Mouse (Mus musculus): ENCODE measurements around the gene Cdk14.
"Not testable (repeated sequence)": the region's sequence is repeated elsewhere in the genome, so short reads cannot be mapped to it uniquely, and the experiment has no call there.

Gene Cdk14

DNA sequence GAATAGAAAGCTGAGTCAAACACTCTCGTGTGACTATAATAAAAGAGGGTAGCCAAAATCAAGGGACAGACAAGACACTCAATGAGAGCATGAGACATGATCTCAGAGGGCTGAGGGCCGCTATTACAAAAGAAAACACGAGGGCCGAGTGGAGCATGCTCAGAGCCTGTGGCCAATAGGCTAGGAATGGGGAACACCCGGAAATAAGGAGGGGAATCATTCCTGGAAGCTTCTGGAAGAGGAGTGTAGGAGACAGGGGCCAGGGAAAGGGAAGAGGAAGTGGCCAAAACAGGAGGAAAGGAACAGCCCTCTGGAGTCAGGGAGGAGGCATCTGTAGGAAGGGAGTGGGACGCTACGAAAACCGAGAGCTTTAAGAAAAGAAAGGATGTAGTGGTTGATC, 52.6 kb downstream of the Cdk14 start:
- DNase-seq (ENCODE audit: extremely low spot score, low spot score), result no peak

DNA sequence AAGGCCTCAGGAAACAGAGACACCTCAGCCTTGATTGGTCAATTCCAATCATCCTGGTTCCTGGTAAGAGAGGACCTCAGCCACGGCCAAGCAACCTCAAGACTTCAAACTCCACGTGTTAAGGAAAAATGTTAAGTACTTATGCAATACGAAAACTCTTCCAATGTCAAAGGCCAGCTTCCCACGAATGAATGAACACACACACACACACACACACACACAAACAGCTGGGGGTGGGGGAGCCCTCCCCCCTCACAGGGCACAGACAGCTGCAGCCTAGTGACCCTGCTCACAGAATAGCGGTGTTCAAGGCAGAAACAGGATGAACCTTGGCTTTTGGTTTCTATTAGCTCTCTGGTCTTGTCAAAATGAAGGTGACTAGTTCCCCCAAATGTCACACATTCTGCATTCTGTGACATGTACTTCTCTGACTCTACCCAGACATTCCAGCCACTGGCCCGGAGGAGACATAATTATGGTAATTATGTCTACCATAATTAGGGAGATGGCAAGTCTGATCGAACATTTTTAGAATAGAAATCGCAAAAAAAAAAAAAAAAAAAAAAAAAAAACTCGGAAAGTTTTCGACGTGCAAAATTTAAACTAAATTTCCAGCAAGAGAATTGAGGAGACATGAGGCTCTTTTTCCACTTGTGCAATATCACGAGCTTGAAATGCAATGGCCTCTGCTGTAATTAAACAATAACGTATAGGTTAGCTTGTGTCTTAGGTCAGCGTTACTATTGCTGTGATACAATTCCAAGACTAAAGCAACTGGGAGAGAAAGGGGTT, 54.6 kb downstream of the Cdk14 start:
- DNase-seq (ENCODE audit: extremely low spot score, low spot score), result no peak

DNA sequence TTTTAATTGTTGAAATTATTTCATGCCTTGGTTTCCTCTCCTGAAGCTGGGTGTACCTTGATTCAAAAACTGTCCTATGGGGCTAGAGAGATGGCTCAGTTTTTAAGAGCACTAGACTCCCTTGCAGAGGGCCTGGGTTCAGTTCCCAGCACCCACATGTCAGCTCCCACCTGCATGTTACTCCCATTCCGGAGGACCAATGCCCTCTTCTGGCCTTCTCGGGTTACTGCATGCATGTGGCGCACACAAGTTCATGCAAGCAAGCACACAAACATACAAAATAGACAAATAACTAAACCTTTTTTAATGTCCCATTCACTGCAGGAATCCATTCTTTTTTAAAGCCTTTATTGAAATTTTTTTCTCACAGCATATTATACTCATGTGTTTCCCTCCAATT, 58.4 kb downstream of the Cdk14 start:
- DNase-seq (ENCODE audit: extremely low spot score, low spot score), result no peak

DNA sequence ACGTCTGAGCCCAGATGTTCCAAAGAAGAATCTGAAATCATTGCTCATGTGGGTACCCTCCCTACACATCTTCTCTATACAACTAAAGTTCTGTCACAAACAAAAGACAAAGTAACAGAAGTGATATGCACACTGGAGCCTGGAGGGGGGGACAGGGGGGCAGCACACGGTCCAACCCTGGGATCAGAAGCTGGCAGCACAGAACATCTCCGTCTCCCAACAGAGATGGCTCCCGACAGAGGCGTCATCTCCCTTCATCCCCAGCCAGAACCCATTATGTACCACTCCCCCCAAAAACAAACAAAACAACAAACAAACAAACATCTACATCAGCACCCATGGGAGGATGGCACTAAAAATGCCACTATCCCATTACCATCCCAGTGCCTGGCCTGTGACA, 59.8 kb downstream of the Cdk14 start:
- DNase-seq (ENCODE audit: extremely low spot score, low spot score), result no peak

DNA sequence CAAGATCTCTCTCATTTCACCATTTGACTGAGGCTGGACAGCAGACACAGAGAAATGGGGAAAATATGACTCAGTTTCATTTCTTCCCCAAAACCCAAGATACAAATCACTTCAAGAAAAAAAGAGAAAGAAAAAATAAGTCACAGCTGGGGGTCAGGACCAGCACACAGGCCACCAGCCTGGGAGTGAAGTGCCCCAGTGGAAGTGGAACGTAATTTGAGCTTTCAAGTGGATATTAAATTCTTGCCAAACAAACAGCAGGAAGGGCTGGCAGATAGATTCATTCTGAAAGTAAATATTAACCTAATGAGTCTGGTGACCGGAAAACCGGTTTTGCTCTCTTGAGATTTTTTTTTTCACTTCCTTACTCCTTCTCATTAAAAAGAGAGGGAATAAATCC, 60.2 kb downstream of the Cdk14 start:
- DNase-seq (ENCODE audit: extremely low spot score, low spot score), result no peak

DNA sequence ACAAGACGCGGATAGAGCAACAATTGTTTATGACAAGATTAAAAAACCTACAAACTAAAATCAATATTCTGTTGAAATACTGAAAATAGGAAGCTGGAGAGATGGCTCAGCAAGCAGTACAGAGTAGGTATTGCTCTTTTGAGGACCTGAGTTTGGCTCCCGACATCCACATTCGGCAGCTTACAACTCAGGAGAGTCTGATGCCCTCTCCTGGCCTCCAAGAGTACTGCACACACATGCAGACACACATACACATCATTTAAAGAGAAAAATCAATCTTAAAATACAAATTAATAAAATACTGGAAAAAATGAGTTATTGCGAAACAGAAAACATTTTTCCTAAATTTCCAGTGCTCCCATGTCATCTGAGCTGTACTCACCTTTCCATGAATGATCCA, 60.7 kb downstream of the Cdk14 start:
- DNase-seq (ENCODE audit: extremely low spot score, low spot score), result no peak

DNA sequence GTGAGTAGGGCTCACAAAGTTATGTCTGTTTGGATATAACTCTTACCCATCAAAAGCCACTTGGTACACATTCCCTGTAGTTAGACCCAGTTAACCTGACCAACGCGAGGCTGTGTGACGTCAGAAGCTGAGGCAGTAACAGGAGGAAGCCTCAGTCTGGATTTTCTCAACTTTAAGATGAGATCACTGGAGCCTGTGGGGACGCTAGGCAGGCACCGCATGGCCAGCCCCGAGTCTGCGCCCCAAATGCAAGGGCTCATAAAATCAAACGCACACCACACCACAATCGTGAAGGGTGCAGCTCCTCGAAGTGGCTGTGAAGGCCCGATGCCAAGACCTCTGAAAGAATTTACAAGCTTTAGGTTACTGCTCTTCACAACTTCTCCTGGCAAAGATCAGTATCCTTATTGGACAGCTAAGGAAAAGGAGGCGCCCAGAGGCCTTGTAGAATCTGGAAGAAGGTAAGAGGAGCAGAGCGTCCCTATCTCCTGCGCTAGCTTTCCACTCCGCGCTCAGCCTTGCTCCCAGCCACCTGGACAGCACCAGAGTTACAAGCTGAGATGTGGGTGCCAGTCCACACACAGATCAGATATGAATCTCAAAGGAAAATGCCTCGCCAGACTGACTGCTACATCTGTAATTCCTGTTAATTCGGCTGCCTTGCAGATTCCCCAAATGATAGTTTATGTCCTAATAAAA, 61.9 kb downstream of the Cdk14 start:
- no peak for DNase-seq (ENCODE audit: extremely low spot score, low spot score)

DNA sequence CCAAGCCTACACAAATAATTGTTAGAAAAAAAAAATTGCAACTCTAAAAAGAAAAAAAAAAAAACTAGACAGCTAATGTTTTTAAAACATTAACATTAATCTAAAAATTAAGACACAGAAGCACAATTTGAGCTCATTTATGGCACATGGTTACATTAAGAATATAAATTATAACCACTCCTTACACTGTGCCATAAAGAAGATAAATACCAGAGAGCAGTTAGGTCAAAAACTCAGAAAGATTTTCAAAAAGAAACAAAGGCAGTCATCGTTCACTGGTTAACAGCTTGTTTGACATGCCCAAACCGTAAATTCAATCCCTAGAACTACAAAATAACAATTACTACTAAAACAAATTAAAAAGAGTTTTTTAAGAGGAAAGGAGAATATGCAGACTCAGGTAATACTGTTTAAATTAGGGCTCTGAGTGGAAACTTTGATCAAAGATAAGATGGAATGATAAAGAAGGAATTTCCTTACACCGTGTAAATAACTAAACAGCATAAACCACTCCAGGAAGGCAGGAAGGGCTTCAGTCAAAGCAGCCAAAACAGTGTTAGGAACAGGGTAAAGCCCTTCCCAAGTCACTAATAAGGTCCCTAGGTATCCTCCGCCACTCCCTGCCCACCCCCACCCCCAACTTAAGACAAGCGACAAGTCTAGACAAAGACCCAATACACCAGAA, 65.3 kb downstream of the Cdk14 start:
- DNase-seq (ENCODE audit: extremely low spot score, low spot score), result no peak

DNA sequence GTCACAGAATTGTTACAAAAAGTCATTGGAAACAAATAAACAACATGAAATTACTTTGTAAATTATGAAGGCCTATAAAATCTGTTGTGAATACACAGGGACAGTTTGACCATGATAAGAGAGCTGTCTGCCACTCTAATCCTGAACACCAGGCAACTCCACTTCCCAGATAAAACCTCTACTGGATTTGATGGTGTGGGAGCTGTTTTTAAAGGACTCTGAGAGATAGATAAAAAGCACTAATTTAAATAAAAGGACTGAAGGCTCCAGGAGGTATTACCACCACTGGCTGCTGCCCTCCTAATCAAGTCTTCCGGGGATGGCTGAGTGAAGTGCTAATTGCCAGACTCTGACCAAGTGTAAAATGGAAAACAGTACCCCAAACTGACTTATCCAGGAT, 66.2 kb downstream of the Cdk14 start:
- DNase-seq (ENCODE audit: extremely low spot score, low spot score), result no peak

DNA sequence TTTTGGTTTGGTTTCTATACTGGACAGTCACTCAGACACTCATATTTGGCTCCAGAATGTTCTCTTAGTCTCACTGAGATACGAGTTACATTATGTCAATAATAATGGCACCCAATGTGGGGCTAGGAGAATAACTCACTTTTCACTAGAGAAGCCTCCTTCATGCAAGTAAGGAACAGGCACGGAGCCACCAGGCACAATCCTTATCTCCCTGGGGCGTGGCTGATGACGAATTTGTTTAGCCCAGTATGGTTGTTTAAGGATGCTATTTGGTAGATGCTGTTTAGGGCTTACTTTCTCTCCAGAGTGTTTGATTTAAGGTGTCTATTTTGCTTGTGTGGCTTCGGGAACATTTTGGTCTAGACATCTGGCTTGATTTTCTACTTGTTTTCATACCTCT, 75.5 kb downstream of the Cdk14 start:
- no peak for DNase-seq (ENCODE audit: extremely low spot score, low spot score)

DNA sequence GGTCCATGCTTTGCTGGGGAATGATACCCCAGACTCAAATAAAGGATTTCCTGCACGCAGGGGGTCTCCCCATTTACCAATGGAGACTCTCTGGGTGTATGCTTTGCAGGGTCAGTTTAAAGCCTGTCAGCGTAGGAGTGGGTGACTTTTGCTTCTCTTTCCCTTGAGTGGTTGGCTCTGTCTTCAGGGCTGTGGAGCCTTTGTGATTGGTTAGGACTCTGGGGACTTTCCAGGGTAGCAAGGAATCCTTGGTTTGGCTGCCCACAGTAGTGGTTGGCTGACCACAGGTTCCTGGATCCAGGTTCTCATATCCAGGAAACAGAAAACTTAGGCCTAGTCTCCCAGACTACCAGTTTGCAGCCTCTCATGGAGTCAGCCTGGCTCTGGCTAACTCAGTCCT, 76.4 kb downstream of the Cdk14 start:
- DNase-seq (ENCODE audit: extremely low spot score, low spot score), result no peak

DNA sequence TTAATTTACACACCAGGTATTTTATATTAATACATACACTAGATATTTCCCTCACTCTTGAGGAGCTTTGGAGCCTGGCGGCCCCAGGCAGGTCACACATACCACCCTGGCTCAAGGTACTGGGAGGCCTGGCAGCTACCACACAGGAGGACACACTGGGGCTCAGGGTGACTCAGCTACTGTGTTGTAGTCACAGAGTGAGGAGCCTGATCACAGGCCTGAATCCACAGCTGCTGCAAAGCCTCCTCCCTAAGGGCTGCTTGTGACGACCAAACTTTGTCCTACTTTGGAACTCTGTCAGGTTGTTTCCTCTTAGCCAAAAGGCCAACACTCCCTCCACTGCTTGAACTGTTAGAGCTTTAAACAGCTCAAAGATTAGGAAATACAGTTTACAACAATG, 76.8 kb downstream of the Cdk14 start:
- no peak for DNase-seq (ENCODE audit: extremely low spot score, low spot score)

DNA sequence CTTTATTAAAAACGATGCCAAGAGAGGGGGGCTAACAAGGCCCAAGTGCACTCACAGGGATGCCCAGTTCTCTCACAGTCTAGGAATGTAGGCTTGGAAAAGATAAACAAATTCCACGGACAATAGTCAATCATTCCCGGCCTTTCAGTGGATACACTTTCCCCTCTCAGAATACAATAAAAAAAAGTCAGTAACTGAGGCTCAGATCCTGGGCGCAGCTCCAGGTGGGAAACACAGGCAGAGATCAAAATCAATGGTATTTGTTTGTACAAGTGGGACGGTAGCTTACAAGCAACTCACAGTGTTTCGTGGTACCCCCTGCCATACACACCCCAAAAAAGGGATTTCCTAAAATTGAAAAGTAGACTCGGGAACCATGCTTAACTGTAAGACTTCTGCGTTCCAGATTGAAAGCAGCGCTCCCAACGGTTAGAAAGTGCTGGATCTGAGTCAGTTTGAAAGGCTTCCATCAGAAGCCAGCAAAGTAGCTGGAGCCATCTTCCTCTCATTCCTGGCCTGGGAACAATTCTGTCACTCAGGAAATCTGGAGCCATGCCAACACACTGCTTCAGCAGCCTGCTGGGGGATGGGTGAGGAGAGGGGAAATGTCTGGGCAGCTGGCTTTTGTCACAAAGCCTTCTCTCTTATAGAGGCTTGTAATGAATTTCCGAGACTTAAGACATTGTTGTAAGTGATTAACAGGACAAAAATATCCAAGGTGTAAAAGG, 77.5 kb downstream of the Cdk14 start:
- DNase-seq (ENCODE audit: extremely low spot score, low spot score), result peak; percentile 37

DNA sequence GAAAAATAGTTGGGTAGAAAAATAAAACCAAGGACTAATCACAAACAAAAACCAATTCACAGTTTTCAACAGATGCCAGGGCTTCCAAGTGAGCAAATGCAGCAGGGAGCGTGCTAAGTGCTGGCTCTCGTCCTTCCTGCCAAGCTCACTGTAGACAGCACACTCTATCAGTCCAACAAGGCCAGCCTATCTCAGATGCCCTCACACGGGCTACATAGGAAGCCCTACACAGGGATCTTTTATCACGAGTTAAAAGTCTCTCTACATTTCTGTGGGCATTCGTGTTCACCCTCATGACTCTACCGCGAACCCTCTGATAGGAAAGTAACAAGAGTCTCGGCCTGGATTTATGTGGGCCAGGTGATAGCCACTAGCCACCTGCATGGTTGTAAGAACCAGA, 78.5 kb downstream of the Cdk14 start:
- no peak for DNase-seq (ENCODE audit: extremely low spot score, low spot score)

DNA sequence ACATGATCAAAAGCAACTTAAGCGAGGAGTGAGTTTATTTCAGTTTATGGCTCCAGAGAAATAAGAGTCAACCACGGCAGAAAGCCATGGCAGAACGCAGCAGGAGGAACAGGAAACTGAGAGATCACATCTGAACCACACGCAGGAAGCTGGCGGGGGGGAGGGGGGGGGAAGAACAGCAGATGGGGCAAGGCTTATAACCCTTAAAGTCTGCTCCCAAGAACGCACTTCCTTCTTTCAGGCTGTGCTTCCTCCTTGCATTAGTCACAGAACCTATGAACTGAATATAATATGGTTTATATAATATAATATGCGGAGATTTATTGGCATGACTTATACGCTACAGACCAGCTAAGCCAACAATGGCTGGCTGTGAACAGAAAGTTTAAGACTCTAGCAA, 86.2 kb downstream of the Cdk14 start:
- DNase-seq (ENCODE audit: extremely low spot score, low spot score), result no peak

DNA sequence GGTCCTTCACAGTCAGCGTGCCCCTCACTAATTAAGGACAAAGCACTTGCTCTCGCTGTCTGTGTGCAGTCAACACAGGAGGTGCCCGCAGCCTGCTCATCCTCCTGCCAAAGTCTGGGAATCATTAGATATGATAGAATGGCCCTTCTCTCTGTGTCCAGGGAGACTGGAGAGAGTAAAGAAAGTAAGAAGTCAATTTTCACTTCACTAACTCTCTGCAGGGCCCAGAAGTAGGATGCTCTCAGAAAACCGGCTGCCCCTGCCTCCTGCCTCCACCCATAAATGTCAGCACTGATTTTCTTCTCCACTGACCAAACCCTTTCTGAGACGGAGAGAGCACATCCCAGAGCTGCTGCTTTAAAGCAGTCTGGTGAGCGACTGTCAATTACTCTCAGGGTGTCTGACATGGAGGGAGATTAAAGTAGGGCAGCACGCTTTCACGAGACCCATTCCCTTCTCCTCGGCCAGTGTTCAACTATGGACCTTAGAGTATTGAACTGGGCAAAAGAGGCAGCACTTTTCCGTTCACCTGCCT, 89.1 kb downstream of the Cdk14 start:
- DNase-seq (ENCODE audit: extremely low spot score, low spot score), result no peak

DNA sequence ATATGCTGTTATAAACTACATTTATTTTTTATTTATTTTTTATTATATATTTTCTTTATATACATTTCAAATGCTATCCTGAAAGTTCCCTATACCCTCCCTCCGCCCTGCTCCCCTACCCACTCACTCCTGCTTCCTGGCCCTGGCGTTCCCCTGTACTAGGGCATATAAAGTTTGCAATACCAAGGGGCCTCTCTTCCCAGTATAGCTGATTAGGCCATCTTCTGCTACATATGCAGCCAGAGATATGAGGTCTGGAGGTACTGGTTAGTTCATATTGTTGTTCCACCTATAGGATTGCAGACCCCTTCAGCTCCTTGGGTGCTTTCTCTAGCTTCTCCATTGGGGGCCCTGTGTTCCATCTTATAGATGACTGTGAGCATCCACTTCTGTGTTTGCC, 91.1 kb downstream of the Cdk14 start:
- DNase-seq (ENCODE audit: extremely low spot score, low spot score), result not testable (repeated sequence)

DNA sequence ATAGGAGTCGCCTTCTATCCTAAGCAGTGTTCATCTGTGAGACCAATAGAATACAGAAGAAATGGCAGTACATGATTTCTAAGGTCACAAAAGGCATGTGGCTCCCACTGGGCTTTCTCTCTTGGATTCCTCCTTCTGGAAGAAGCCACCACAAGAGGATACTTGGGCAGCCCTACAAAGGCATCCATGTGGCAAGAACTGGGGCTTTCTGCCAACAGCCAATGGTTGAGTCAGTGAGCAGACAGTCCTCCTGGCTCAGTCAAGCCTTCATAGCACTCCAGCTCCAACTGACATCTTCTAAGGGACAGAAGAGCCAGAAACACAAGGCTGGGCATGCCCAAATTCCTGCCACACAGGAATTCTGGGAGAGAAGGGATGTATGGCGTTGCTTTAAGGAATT, 93.4 kb downstream of the Cdk14 start:
- DNase-seq (ENCODE audit: extremely low spot score, low spot score), result no peak

DNA sequence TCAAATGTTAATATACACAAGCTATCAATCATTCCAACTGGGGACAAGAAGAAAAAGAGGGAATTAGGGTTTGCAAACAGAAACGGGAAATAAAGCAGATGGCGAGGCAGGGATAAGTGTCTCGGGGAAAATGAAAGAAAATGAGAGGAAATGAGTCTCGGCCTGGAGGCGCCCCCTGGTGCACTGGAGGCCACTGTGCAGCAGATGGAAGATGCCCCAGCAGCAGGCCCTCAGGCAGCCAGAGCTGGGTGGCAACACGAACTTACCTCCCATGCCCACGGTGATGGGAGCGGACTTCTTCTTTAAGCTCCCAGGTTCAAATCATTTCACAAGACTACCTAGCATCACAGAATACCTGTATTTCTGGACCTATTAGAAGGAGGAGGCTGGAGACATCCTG, 97.4 kb downstream of the Cdk14 start:
- no peak for DNase-seq (ENCODE audit: extremely low spot score, low spot score)

DNA sequence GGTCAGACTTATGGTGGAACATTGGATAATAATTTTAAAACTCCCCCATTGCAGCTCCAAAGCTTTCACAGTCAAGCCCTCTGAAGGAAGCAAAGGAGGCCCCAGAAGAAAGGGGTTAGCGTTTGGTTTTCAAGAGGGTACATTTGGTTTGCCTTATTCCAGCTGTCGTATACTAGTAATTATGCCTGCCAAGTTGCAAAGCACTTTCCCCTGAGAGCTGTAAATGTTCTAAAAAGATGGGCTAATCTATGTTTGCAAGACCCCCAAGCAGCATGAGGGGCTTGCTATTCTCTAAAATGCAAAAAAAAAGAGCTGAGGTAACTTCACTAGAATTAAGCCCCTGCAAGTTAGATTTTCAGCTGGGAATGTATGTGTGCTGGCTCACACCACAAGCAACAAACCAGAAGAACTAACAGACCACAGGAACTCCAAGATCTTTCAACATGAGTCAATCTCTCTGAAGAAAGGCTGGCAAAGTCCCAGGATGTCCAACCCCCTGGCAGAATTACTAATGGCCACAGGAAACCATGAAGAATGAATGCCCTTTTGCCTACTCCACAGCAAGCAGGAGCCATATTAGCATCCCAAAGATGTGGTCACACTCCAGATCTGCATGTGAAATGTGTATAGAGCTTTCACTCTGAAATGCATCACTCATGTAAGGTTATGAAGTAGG, 99.5 kb downstream of the Cdk14 start:
- no peak for DNase-seq (ENCODE audit: extremely low spot score, low spot score)

Data from neural tube, embryonic 10.5 days (tissue).